Mouse (Mus musculus): ENCODE data around the gene Efnb2.

Gene Efnb2

GRCm38 (mm10) chr8:8569280-8569679, 91.8 kb downstream of the Efnb2 start:
- DNase-seq (ENCODE audit: low read depth, low spot score), result no peak

GRCm38 (mm10) chr8:8568215-8568773, 92.7 kb downstream of the Efnb2 start:
- DNase-seq (ENCODE audit: low read depth, low spot score), result no peak

All from ES-CJ7 (cell line).